Mouse (Mus musculus): ENCODE measurements around the gene F2r. TPM values are rescaled to one million over a fixed set of nuclear protein-coding genes. Genes with fewer than 3 reads are reported as not detected.

F2r gene
- polyA plus RNA-seq, 1 experiment from 2014 or later, result 93.4 TPM

GRCm38 (mm10) chr13:95621563-95621962, 3.3 kb upstream of the F2r start:
- no peak for DNase-seq (ENCODE audit: low spot score)
- peaks cover 26% of the 10 kb centered on the region for H3K4me1 ChIP-seq (replicated peaks)
- no peak overlapping the region for H3K4me3 ChIP-seq
- no peaks in the 10 kb centered on the region for H3K27me3 ChIP-seq (ENCODE audit: insufficient read depth, poor library complexity, severe bottlenecking)
- H3K9me3 ChIP-seq, result no peaks in the 10 kb centered on the region
- H3K36me3 ChIP-seq, result no peaks in the 10 kb centered on the region
- H3K27ac ChIP-seq, result no peak overlapping the region
- WGBS, result 87% methylated on average over 3 of the region's 3 CpGs

- Histone ChIP-seq H3K4me1 (replicated peaks) (peaks cover 49% of the 10 kb centered on the region), H3K4me3 (peak overlapping the region; percentile 77), H3K36me3 (peaks cover 21% of the 10 kb centered on the region), H3K9me3 (no peaks in the 10 kb centered on the region), H3K27ac (peak overlapping the region; percentile 97), H3K27me3 (ENCODE audit: insufficient read depth, poor library complexity, severe bottlenecking) (no peaks in the 10 kb centered on the region)
- no peak for DNase-seq (ENCODE audit: low spot score)
- 10% methylated on average over 13 of the region's 13 CpGs for WGBS
These were observed 572 bp upstream of the F2r start for GRCm38 (mm10) chr13:95618859-95619258.

- peak overlapping the region; percentile 97 for H3K27ac ChIP-seq
- peaks cover 32% of the 10 kb centered on the region for H3K36me3 ChIP-seq
- no peaks in the 10 kb centered on the region for H3K27me3 ChIP-seq (ENCODE audit: insufficient read depth, poor library complexity, severe bottlenecking)
- H3K4me3 ChIP-seq, result peak overlapping the region; percentile 77
- peaks cover 46% of the 10 kb centered on the region for H3K4me1 ChIP-seq (replicated peaks)
- WGBS, result under 1% methylated on average over 21 of the region's 21 CpGs
- peak; percentile 54 for DNase-seq (ENCODE audit: low spot score)
- H3K9me3 ChIP-seq, result no peaks in the 10 kb centered on the region
These were observed 566 bp downstream of the F2r start for GRCm38 (mm10) chr13:95617671-95618171.

GRCm38 (mm10) chr13:95617082-95617670, 1.1 kb downstream of the F2r start:
- 11% methylated on average over 17 of the region's 17 CpGs for WGBS
- peak overlapping the region; percentile 77 for H3K4me3 ChIP-seq
- peak; percentile 34 for DNase-seq (ENCODE audit: low spot score)
- H3K9me3 ChIP-seq, result no peaks in the 10 kb centered on the region
- peaks cover 37% of the 10 kb centered on the region for H3K36me3 ChIP-seq
- peak overlapping the region; percentile 97 for H3K27ac ChIP-seq
- H3K27me3 ChIP-seq (ENCODE audit: insufficient read depth, poor library complexity, severe bottlenecking), result no peaks in the 10 kb centered on the region
- peaks cover 40% of the 10 kb centered on the region for H3K4me1 ChIP-seq (replicated peaks)

GRCm38 (mm10) chr13:95616512-95616911, 1.8 kb downstream of the F2r start:
- DNase-seq (ENCODE audit: low spot score), result no peak
- peak overlapping the region; percentile 97 for H3K27ac ChIP-seq

GRCm38 (mm10) chr13:95614757-95615156, 3.5 kb downstream of the F2r start:
- Histone ChIP-seq H3K9me3 (no peaks in the 10 kb centered on the region), H3K27ac (0 out of 2 replicates have a peak overlapping the region, but pooled peaks have one; percentile 25), H3K4me1 (replicated peaks) (peaks cover 42% of the 10 kb centered on the region), H3K36me3 (peaks cover 62% of the 10 kb centered on the region), H3K27me3 (ENCODE audit: insufficient read depth, poor library complexity, severe bottlenecking) (no peaks in the 10 kb centered on the region), H3K4me3 (no peak overlapping the region)
- 67% methylated on average over 6 of the region's 6 CpGs for WGBS
- DNase-seq (ENCODE audit: low spot score), result no peak

More at GRCm38 (mm10) chr13:95616512-95616911, 1.8 kb downstream of the F2r start:
- H3K27me3 ChIP-seq (ENCODE audit: insufficient read depth, poor library complexity, severe bottlenecking), result no peaks in the 10 kb centered on the region
- H3K9me3 ChIP-seq, result no peaks in the 10 kb centered on the region
- peak overlapping the region; percentile 77 for H3K4me3 ChIP-seq
- peaks cover 42% of the 10 kb centered on the region for H3K4me1 ChIP-seq (replicated peaks)
- peaks cover 44% of the 10 kb centered on the region for H3K36me3 ChIP-seq
- WGBS, result 75% methylated on average over 11 of the region's 11 CpGs

- WGBS, result 91% methylated on average over 10 of the region's 10 CpGs
- Histone ChIP-seq H3K9me3 (no peaks in the 10 kb centered on the region), H3K27ac (no peak overlapping the region), H3K4me1 (replicated peaks) (peaks cover 31% of the 10 kb centered on the region), H3K36me3 (peaks cover 82% of the 10 kb centered on the region), H3K4me3 (no peak overlapping the region), H3K27me3 (ENCODE audit: insufficient read depth, poor library complexity, severe bottlenecking) (no peaks in the 10 kb centered on the region)
- no peak for DNase-seq (ENCODE audit: low spot score)
These were observed 6.0 kb downstream of the F2r start for GRCm38 (mm10) chr13:95612243-95612642.

- no peak for DNase-seq (ENCODE audit: low spot score)
- H3K9me3 ChIP-seq, result no peaks in the 10 kb centered on the region
- WGBS, result 77% methylated on average over 4 of the region's 4 CpGs
- peaks cover 28% of the 10 kb centered on the region for H3K4me1 ChIP-seq (replicated peaks)
- no peak overlapping the region for H3K4me3 ChIP-seq
- no peak overlapping the region for H3K27ac ChIP-seq
- peaks cover 87% of the 10 kb centered on the region for H3K36me3 ChIP-seq
- H3K27me3 ChIP-seq (ENCODE audit: insufficient read depth, poor library complexity, severe bottlenecking), result no peaks in the 10 kb centered on the region
These were observed 6.5 kb downstream of the F2r start for GRCm38 (mm10) chr13:95611752-95612151.

- H3K36me3 ChIP-seq, result peaks cover 94% of the 10 kb centered on the region
- no peak for DNase-seq (ENCODE audit: low spot score)
- H3K27me3 ChIP-seq (ENCODE audit: insufficient read depth, poor library complexity, severe bottlenecking), result no peaks in the 10 kb centered on the region
- H3K4me3 ChIP-seq, result no peak overlapping the region
- no peak overlapping the region for H3K27ac ChIP-seq
- peaks cover 22% of the 10 kb centered on the region for H3K4me1 ChIP-seq (replicated peaks)
- H3K9me3 ChIP-seq, result no peaks in the 10 kb centered on the region
- WGBS, result 90% methylated on average over 16 of the region's 16 CpGs
These were observed 7.3 kb downstream of the F2r start for GRCm38 (mm10) chr13:95610786-95611562.

- peaks cover 5% of the 10 kb centered on the region; the same call in 1 of the 2 replicates for H3K4me1 ChIP-seq (replicated peaks)
- no peak for DNase-seq (ENCODE audit: low spot score)
- no peak overlapping the region for H3K27ac ChIP-seq
- H3K27me3 ChIP-seq (ENCODE audit: insufficient read depth, poor library complexity, severe bottlenecking), result no peaks in the 10 kb centered on the region
- H3K36me3 ChIP-seq, result peaks cover 95% of the 10 kb centered on the region
- no peak overlapping the region for H3K4me3 ChIP-seq
- 91% methylated on average over 2 of the region's 2 CpGs for WGBS
- no peaks in the 10 kb centered on the region for H3K9me3 ChIP-seq
These were observed 9.2 kb downstream of the F2r start for GRCm38 (mm10) chr13:95609088-95609420.

GRCm38 (mm10) chr13:95608416-95609087, 9.7 kb downstream of the F2r start:
- no peaks in the 10 kb centered on the region for H3K9me3 ChIP-seq
- H3K4me3 ChIP-seq, result no peak overlapping the region
- peaks cover 95% of the 10 kb centered on the region for H3K36me3 ChIP-seq
- H3K4me1 ChIP-seq (replicated peaks), result peaks cover 5% of the 10 kb centered on the region; the same call in 1 of the 2 replicates
- H3K27me3 ChIP-seq (ENCODE audit: insufficient read depth, poor library complexity, severe bottlenecking), result no peaks in the 10 kb centered on the region
- 91% methylated on average over 6 of the region's 6 CpGs for WGBS
- H3K27ac ChIP-seq, result no peak overlapping the region
- DNase-seq (ENCODE audit: low spot score), result no peak

- Histone ChIP-seq H3K4me3 (no peak overlapping the region), H3K36me3 (peaks cover 95% of the 10 kb centered on the region), H3K4me1 (replicated peaks) (peaks cover 5% of the 10 kb centered on the region; the same call in 1 of the 2 replicates), H3K9me3 (no peaks in the 10 kb centered on the region), H3K27me3 (ENCODE audit: insufficient read depth, poor library complexity, severe bottlenecking) (no peaks in the 10 kb centered on the region), H3K27ac (no peak overlapping the region)
- WGBS, result 94% methylated on average over 8 of the region's 8 CpGs
- no peak for DNase-seq (ENCODE audit: low spot score)
These were observed 11.3 kb downstream of the F2r start for GRCm38 (mm10) chr13:95607019-95607418.

- DNase-seq (ENCODE audit: low spot score), result no peak
- 98% methylated on average over 25 of the region's 25 CpGs for WGBS
- Histone ChIP-seq H3K4me1 (replicated peaks) (peaks cover 15% of the 10 kb centered on the region), H3K27me3 (ENCODE audit: insufficient read depth, poor library complexity, severe bottlenecking) (no peaks in the 10 kb centered on the region), H3K36me3 (peaks cover 81% of the 10 kb centered on the region), H3K4me3 (no peak overlapping the region), H3K27ac (no peak overlapping the region), H3K9me3 (no peaks in the 10 kb centered on the region)
These were observed 14.0 kb downstream of the F2r start for GRCm38 (mm10) chr13:95604288-95604687.

Data from hindbrain, embryonic 10.5 days (tissue).